Mouse (Mus musculus): ENCODE results near the gene Ptprs. TPM values are rescaled to one million over a fixed set of nuclear protein-coding genes. Genes with fewer than 3 reads are reported as not detected.

Gene Ptprs
- polyA plus RNA-seq, 1 experiment from 2014 or later, result 76.1 TPM

DNA sequence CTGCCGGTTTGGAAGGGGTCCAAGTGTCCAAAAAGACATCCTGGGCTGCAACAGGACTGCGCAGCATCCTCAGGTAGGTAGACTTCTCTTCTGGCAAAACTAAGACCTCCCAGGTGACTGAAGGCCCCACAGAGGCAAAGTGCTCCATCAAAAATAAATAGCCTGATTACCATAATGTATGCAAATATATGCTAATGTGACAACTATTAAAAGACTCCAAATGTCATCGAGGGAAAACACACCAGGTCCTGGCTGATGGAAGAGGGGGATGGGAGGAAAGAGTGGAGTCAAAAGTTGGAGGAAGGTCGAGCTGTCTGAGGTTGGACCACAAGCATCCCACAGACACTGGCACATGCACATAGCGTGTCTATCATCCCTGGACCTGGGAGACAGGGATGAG lies 22.9 kb upstream of the Ptprs start:
- Histone ChIP-seq H3K4me2 (replicated peaks; ENCODE audit: low read depth, low read length) (no peak overlapping the region), H3K27me3 (ENCODE audit: insufficient read depth, low read length) (no peaks in the 10 kb centered on the region), H3K9ac (replicated peaks; ENCODE audit: low read length) (no peak overlapping the region), H3K9me3 (ENCODE audit: low read length) (peaks cover 34% of the 10 kb centered on the region), H3K4me1 (ENCODE audit: insufficient read depth, low read length) (no peaks in the 10 kb centered on the region), H3K27ac (ENCODE audit: low read length) (no peak overlapping the region), H3K4me3 (ENCODE audit: low read length) (no peak overlapping the region), H3K36me3 (ENCODE audit: insufficient read depth, low read length) (no peaks in the 10 kb centered on the region)
- ATAC-seq (ENCODE audit: low FRiP score, low TSS enrichment), result no peak
- WGBS, result 80% methylated on average over 5 of the region's 5 CpGs

GRCm38 (mm10) chr17:56494480-56494879 lies 18.2 kb upstream of the Ptprs start:
- Histone ChIP-seq H3K36me3 (ENCODE audit: insufficient read depth, low read length) (no peaks in the 10 kb centered on the region), H3K9ac (replicated peaks; ENCODE audit: low read length) (no peak overlapping the region), H3K4me1 (ENCODE audit: insufficient read depth, low read length) (no peaks in the 10 kb centered on the region), H3K27me3 (ENCODE audit: insufficient read depth, low read length) (no peaks in the 10 kb centered on the region), H3K4me2 (replicated peaks; ENCODE audit: low read depth, low read length) (no peak overlapping the region), H3K27ac (ENCODE audit: low read length) (no peak overlapping the region), H3K4me3 (ENCODE audit: low read length) (no peak overlapping the region), H3K9me3 (ENCODE audit: low read length) (peaks cover 67% of the 10 kb centered on the region)
- 61% methylated on average over 2 of the region's 2 CpGs for WGBS
- ATAC-seq (ENCODE audit: low FRiP score, low TSS enrichment), result no peak

DNA sequence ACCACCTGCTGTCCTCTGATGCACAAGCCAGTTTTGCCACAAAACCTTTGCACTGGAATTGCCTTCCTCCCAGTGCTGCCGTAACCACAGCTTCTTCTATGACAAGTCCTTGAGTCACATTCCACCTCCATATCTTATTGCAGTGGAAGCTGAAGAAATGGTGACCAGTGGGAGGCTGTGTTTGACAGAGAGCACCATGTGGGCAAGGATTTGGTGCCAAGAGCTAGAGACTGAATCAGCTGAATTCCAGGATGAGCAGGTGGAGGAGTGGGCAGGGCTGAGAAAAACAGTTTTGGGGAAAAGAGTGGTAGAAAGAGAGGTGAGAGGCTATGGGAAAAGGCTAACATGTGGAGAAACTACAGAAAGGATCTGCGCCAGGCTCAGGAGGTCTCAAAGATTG lies 17.6 kb upstream of the Ptprs start:
- no peaks in the 10 kb centered on the region for H3K4me1 ChIP-seq (ENCODE audit: insufficient read depth, low read length)
- 94% methylated on average over 2 of the region's 2 CpGs for WGBS
- H3K27me3 ChIP-seq (ENCODE audit: insufficient read depth, low read length), result no peaks in the 10 kb centered on the region
- peaks cover 67% of the 10 kb centered on the region for H3K9me3 ChIP-seq (ENCODE audit: low read length)
- no peak for ATAC-seq (ENCODE audit: low FRiP score, low TSS enrichment)
- no peaks in the 10 kb centered on the region for H3K36me3 ChIP-seq (ENCODE audit: insufficient read depth, low read length)
- no peak overlapping the region for H3K27ac ChIP-seq (ENCODE audit: low read length)
- H3K4me2 ChIP-seq (replicated peaks; ENCODE audit: low read depth, low read length), result no peak overlapping the region
- H3K9ac ChIP-seq (replicated peaks; ENCODE audit: low read length), result no peak overlapping the region
- no peak overlapping the region for H3K4me3 ChIP-seq (ENCODE audit: low read length)

- Histone ChIP-seq H3K4me1 (ENCODE audit: insufficient read depth, low read length) (peaks cover 5% of the 10 kb centered on the region; the same call in 1 of the 2 replicates), H3K27me3 (ENCODE audit: insufficient read depth, low read length) (no peaks in the 10 kb centered on the region), H3K4me2 (replicated peaks; ENCODE audit: low read depth, low read length) (no peak overlapping the region), H3K9me3 (ENCODE audit: low read length) (peaks cover 45% of the 10 kb centered on the region), H3K4me3 (ENCODE audit: low read length) (no peak overlapping the region), H3K9ac (replicated peaks; ENCODE audit: low read length) (no peak overlapping the region), H3K27ac (ENCODE audit: low read length) (no peak overlapping the region), H3K36me3 (ENCODE audit: insufficient read depth, low read length) (no peaks in the 10 kb centered on the region)
- ATAC-seq (ENCODE audit: low FRiP score, low TSS enrichment), result no peak
- WGBS, result 85% methylated on average over 7 of the region's 7 CpGs
These were observed 14.3 kb upstream of the Ptprs start for GRCm38 (mm10) chr17:56490438-56491152.

DNA sequence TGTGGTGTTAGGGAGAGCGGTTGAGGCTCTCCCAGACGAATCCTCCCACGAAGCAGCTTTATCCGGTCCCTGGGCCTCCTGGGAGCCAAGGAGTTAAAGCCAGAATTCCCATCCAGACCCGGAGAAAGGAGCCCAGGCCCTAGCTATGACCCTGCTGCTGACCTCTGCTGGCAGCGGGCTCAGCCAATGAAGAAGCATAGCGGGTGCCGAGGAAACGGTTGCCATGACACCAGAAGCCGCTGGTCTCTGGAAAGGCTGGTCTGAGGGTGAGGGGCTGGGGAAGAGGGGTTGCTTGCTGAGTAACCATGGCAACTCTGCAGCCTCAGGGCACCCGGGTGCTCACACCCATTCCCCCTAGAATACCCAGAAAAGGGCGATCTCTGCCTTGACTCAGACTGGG lies 11.7 kb upstream of the Ptprs start:
- H3K4me1 ChIP-seq (ENCODE audit: insufficient read depth, low read length), result peaks cover 5% of the 10 kb centered on the region; the same call in 1 of the 2 replicates
- H3K4me3 ChIP-seq (ENCODE audit: low read length), result no peak overlapping the region
- no peaks in the 10 kb centered on the region for H3K27me3 ChIP-seq (ENCODE audit: insufficient read depth, low read length)
- peak; percentile 19; the same call in 1 of the 2 replicates for ATAC-seq (ENCODE audit: low FRiP score, low TSS enrichment)
- no peak overlapping the region for H3K9ac ChIP-seq (replicated peaks; ENCODE audit: low read length)
- H3K36me3 ChIP-seq (ENCODE audit: insufficient read depth, low read length), result no peaks in the 10 kb centered on the region
- no peak overlapping the region for H3K4me2 ChIP-seq (replicated peaks; ENCODE audit: low read depth, low read length)
- no peak overlapping the region for H3K27ac ChIP-seq (ENCODE audit: low read length)
- 8% methylated on average over 12 of the region's 12 CpGs for WGBS
- peaks cover 21% of the 10 kb centered on the region for H3K9me3 ChIP-seq (ENCODE audit: low read length)

DNA sequence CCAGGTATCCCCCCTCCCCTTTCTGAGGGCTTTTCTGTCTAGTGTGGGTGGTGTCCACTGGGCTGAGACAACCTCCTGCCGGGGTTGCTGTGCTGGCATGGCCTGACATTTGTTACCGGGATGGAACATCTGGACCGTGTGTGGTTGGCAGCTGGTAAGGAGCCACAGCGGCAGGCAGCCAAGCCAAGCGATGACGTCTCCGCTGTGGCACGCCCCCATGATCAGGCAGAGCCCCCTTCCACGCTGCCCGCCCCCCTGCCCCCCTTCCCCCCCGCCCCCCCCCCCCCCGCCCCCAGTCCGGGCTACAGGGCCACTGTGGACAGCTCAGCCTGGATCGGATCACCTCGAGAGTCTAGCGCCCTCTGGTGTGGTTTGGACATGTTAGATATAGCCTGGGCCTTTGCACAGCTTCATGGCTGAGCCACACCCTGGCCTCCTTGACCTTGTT lies 11.2 kb upstream of the Ptprs start:
- Histone ChIP-seq H3K27ac (ENCODE audit: low read length) (no peak overlapping the region), H3K4me1 (ENCODE audit: insufficient read depth, low read length) (peaks cover 5% of the 10 kb centered on the region; the same call in 1 of the 2 replicates), H3K4me3 (ENCODE audit: low read length) (no peak overlapping the region), H3K27me3 (ENCODE audit: insufficient read depth, low read length) (no peaks in the 10 kb centered on the region), H3K9me3 (ENCODE audit: low read length) (peaks cover 15% of the 10 kb centered on the region), H3K36me3 (ENCODE audit: insufficient read depth, low read length) (no peaks in the 10 kb centered on the region), H3K9ac (replicated peaks; ENCODE audit: low read length) (no peak overlapping the region), H3K4me2 (replicated peaks; ENCODE audit: low read depth, low read length) (peak overlapping the region; percentile 8; the same call in 1 of the 2 replicates)
- ATAC-seq (ENCODE audit: low FRiP score, low TSS enrichment), result peak; percentile 82
- WGBS, result 8% methylated on average over 13 of the region's 16 CpGs

DNA sequence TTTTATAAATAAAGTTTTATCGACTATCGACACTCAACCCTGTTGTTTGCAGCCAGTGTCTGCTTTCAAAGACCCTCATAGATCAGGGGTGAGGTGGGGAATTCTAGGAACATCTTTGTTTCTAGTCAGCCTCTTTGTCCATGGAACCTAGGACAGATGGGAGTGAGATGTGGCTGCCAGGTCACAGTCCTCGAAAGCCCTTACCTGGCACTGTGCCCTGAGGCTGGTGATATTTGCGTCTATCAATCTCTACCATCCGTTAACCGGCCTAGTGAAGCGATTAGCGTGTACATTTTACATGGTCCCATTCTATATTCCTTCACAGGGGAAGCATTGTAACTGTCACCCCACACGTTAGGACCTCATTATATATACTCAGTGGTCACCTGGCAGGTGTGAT lies 9.6 kb upstream of the Ptprs start:
- Histone ChIP-seq H3K27ac (ENCODE audit: low read length) (no peak overlapping the region), H3K9me3 (ENCODE audit: low read length) (peaks cover 4% of the 10 kb centered on the region), H3K4me3 (ENCODE audit: low read length) (no peak overlapping the region), H3K36me3 (ENCODE audit: insufficient read depth, low read length) (no peaks in the 10 kb centered on the region), H3K4me2 (replicated peaks; ENCODE audit: low read depth, low read length) (no peak overlapping the region), H3K9ac (replicated peaks; ENCODE audit: low read length) (no peak overlapping the region), H3K27me3 (ENCODE audit: insufficient read depth, low read length) (no peaks in the 10 kb centered on the region), H3K4me1 (ENCODE audit: insufficient read depth, low read length) (peaks cover 5% of the 10 kb centered on the region; the same call in 1 of the 2 replicates)
- ATAC-seq (ENCODE audit: low FRiP score, low TSS enrichment), result no peak
- 90% methylated on average over 9 of the region's 9 CpGs for WGBS

- Histone ChIP-seq H3K27me3 (ENCODE audit: insufficient read depth, low read length) (no peaks in the 10 kb centered on the region), H3K27ac (ENCODE audit: low read length) (no peak overlapping the region), H3K9me3 (ENCODE audit: low read length) (no peaks in the 10 kb centered on the region), H3K9ac (replicated peaks; ENCODE audit: low read length) (no peak overlapping the region), H3K4me1 (ENCODE audit: insufficient read depth, low read length) (peaks cover 5% of the 10 kb centered on the region; the same call in 1 of the 2 replicates), H3K36me3 (ENCODE audit: insufficient read depth, low read length) (no peaks in the 10 kb centered on the region), H3K4me3 (ENCODE audit: low read length) (no peak overlapping the region), H3K4me2 (replicated peaks; ENCODE audit: low read depth, low read length) (no peak overlapping the region)
- no peak for ATAC-seq (ENCODE audit: low FRiP score, low TSS enrichment)
- WGBS, result 70% methylated on average over 8 of the region's 9 CpGs
These were observed 8.8 kb upstream of the Ptprs start for GRCm38 (mm10) chr17:56485118-56485517.

DNA sequence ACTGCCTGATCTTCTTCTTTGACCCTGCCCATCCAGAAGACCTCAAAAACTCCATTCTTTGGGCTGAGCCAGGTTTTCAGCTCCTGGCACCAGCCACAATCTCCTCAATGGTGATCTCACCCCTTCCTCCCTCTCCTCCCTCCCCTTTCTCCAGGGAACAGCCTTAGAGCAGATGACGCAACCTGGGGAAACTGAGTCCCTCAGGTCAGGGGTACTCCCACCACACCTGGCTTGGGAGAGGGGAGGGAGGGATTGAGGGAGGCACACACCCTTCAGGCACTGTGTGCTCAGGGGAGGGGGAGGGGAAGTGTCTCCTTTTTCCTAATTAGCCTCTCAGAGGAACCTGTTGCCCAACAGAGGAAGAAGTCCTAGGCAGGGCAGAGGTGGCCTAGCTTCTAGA lies 6.4 kb upstream of the Ptprs start:
- no peak overlapping the region for H3K4me2 ChIP-seq (replicated peaks; ENCODE audit: low read depth, low read length)
- H3K4me3 ChIP-seq (ENCODE audit: low read length), result no peak overlapping the region
- WGBS, result 86% methylated on average over 1 of the region's 1 CpGs
- H3K36me3 ChIP-seq (ENCODE audit: insufficient read depth, low read length), result no peaks in the 10 kb centered on the region
- no peak overlapping the region for H3K27ac ChIP-seq (ENCODE audit: low read length)
- no peaks in the 10 kb centered on the region for H3K27me3 ChIP-seq (ENCODE audit: insufficient read depth, low read length)
- H3K9ac ChIP-seq (replicated peaks; ENCODE audit: low read length), result no peak overlapping the region
- no peak for ATAC-seq (ENCODE audit: low FRiP score, low TSS enrichment)
- H3K4me1 ChIP-seq (ENCODE audit: insufficient read depth, low read length), result no peaks in the 10 kb centered on the region
- H3K9me3 ChIP-seq (ENCODE audit: low read length), result no peaks in the 10 kb centered on the region

GRCm38 (mm10) chr17:56479358-56479757 lies 3.1 kb upstream of the Ptprs start:
- Histone ChIP-seq H3K27me3 (ENCODE audit: insufficient read depth, low read length) (0 out of 2 replicates have a peak, but pooled peaks cover 5% of the 10 kb centered on the region), H3K4me1 (ENCODE audit: insufficient read depth, low read length) (peaks cover 16% of the 10 kb centered on the region), H3K9me3 (ENCODE audit: low read length) (peaks cover 7% of the 10 kb centered on the region; the same call in 1 of the 2 replicates), H3K36me3 (ENCODE audit: insufficient read depth, low read length) (no peaks in the 10 kb centered on the region), H3K9ac (replicated peaks; ENCODE audit: low read length) (no peak overlapping the region), H3K4me2 (replicated peaks; ENCODE audit: low read depth, low read length) (no peak overlapping the region), H3K27ac (ENCODE audit: low read length) (no peak overlapping the region), H3K4me3 (ENCODE audit: low read length) (no peak overlapping the region)
- 14% methylated on average over 6 of the region's 6 CpGs for WGBS
- ATAC-seq (ENCODE audit: low FRiP score, low TSS enrichment), result no peak
